Mouse (Mus musculus) ovary, adult 10 weeks (tissue): ENCODE measurements around the gene Lce1a2. TPM values are rescaled to one million over a fixed set of nuclear protein-coding genes. Genes with fewer than 3 reads are reported as not detected.

Experiments
- polyA plus RNA-seq: library from polyadenylated mRNA; stranded (reverse); fragments of 350-450 nt; fragmentation: Illumina TruSeq; extraction: RNeasy Lipid Tissue Mini Kit (QIAGEN cat#74804); gene quantifications from one replicate; pipeline ENCODE4 v1.2.3, GENCODE M21; 2014

Gene Lce1a2
- not detected for polyA plus RNA-seq

DNA sequence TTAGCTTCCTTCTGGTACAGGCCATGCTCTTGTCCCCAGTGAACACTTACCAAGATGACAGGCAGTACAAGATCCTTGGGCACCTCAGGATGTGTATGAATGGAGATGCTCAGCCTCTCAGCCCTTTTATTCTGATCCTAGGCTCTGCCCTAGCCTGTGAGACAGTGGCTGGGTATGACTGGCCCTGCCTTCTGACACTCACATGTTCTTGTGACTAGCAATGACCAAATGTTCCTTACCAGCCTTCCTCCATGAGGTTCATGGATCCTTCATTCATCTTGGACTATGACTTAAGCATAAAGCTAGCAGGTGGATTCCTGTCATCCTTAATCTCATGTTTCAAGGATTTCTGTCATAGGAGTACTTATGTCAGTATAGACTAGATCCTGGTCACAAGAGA, at the start of gene Lce1a2:
TSS of gene Lce1a2 (minus strand) at position 101 of the 400 bp plus-strand sequence.

DNA sequence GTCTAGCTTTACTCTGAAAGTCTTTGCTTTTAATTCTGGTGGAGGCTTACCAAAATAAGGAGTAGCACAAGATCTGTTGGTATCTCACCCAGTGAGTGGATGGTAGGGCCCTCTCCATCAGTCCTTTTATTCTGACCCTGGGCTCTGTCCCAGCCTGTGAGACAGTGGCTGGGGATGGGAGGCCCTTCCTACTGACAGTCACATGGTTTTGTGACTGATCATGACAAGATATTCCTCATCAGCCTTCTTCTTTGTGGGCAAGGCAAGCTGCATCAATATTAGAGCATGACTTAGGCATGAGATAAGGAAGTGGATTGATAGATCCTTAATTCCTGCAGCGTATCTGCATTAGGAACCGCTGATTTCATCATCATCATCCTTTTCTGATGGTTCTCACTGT, 38.9 kb upstream of the Lce1a2 start, which contains the start of gene Lce1e:
TSS of gene Lce1e (minus strand) at position 101 of the 400 bp plus-strand sequence.

DNA sequence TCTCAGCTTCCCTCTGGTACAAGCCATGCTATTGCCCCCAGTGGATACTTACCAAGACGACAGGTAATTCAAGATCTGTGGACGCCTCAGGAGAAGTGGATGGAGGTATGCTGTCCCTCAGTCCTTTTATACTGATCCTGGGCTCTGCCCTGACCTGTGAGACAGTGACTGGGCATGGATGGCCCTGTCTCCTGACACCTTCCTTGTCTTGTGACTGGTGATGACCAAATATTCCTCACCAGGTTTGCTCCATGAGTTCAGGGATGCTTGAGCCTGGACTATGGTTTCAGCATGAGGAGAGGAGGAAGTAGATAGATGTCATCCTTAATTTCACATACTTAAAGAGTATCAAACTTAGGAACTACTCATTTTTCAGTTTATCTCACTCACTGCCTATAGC, 17.0 kb upstream of the Lce1a2 start, which contains the start of gene Lce1d:
TSS of gene Lce1d (minus strand) at position 101 of the 400 bp plus-strand sequence.

DNA sequence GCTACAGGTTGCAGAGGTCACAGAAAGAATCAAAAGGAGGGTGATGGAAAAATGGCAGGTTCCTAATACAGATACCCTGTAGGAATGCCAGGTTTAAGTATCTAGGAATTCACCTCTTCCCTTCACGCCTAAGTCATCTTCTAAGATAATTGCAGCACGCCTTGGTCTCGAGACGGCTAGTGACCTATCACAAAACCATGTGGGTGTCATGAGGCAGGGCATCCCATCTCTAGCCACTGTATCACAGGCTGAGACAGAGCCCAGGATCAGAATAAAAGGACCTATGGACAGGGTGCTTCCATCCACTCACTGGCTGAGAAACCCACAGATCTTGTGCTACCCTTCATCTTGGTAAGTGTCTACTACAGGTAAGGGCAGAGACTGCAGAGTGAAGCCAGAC, 8.8 kb upstream of the Lce1a2 start, which contains the start of gene Lce1c:
TSS of gene Lce1c (plus strand) at position 301 of the 400 bp plus-strand sequence.

DNA sequence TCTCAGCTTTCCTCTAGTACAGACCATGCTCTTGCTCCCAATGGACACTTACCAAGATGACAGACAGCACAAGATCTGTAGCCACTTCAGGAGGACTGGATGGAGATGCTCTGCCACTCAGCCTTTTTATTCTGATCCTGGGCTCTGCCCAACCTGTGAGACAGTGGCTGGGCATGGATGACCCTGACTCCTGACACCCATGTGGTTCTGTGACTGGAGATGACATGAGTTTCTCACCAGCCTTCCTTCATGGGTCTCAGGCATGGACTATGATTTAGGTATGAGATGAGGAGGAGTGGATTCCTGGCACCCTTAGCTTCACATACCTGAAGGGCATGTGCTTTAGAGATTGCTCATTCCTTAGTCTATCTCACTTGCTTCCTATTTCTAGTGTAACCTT, 13.3 kb downstream of the Lce1a2 start, which contains the start of gene Lce1b:
TSS of gene Lce1b (minus strand) at position 101 of the 400 bp plus-strand sequence.

DNA sequence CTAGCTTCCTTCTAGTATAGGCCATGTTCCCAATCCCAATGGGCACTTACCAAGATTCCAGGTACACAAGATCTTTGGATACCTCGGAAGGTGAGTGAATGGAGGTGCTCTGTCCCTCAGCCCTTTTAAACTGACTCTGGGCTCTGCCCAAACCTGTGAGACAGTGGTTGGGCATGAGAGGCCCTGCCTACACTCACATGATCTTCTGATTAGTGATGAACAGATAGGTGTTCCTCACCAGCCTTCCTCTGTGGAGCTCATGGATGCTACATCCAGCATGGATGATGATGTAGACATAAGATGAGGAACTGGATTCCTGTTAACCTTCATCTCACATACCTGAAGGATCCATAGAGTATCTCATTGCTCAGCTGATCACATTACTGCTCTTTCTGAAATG, 21.9 kb downstream of the Lce1a2 start, which contains the start of gene Lce1a1:
TSS of gene Lce1a1 (minus strand) at position 101 of the 400 bp plus-strand sequence.

DNA sequence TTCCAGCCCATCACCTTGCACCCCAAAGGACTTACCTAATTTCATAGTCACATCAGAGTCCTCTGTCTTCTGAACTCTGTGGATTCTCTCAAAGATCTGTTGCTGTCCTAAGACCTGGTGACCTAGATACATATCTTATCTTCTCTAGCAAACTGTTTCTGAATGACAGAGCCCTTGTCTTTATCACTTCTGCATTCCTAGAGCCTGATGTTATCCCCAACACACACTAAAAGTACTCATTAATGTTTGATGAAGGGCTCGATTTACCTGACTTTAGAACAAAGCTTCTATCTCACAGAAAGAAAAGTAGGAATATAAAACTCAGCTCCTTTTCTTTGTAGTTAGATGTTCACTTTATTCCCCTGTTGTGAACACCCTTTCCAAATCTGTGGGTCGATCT, 48.6 kb downstream of the Lce1a2 start, which contains the start of gene Lce6a:
TSS of gene Lce6a (minus strand) at position 101 of the 400 bp plus-strand sequence.

Other genes with a start within 250 kb of the Lce1a2 start
- gene Gm9774, start 240.9 kb downstream of the Lce1a2 start, polyA plus RNA-seq: 5.8 TPM
- not detected for gene Sprr2k, start 237.7 kb downstream of the Lce1a2 start, polyA plus RNA-seq
- gene Sprr1b, start 231.5 kb downstream of the Lce1a2 start, polyA plus RNA-seq: not detected
- gene Sprr3, start 211.6 kb downstream of the Lce1a2 start, polyA plus RNA-seq: not detected
- gene Sprr1a, start 184.4 kb downstream of the Lce1a2 start, polyA plus RNA-seq: not detected
- gene Sprr4, start 169.8 kb downstream of the Lce1a2 start, polyA plus RNA-seq: not detected
- not detected for gene 2310046K23Rik, start 135.8 kb downstream of the Lce1a2 start, polyA plus RNA-seq
- gene Ivl, start 96.6 kb downstream of the Lce1a2 start, polyA plus RNA-seq: not detected
- not detected for gene Smcp, start 81.3 kb downstream of the Lce1a2 start, polyA plus RNA-seq
- not detected for gene 2210017I01Rik, start 62.8 kb downstream of the Lce1a2 start, polyA plus RNA-seq
- not detected for gene Lce6a, start 48.7 kb downstream of the Lce1a2 start, polyA plus RNA-seq
- not detected for gene Lce1a1, start 22.0 kb downstream of the Lce1a2 start, polyA plus RNA-seq
- gene Lce1b, start 13.4 kb downstream of the Lce1a2 start, polyA plus RNA-seq: not detected
- gene Lce1c, start 8.9 kb upstream of the Lce1a2 start, polyA plus RNA-seq: not detected
- gene Lce1d, start 16.9 kb upstream of the Lce1a2 start, polyA plus RNA-seq: not detected
- not detected for gene Lce1e, start 38.8 kb upstream of the Lce1a2 start, polyA plus RNA-seq
- not detected for gene Lce1f, start 50.0 kb upstream of the Lce1a2 start, polyA plus RNA-seq
- not detected for gene Gm38119, start 68.8 kb upstream of the Lce1a2 start, polyA plus RNA-seq
- not detected for gene Lce1g, start 82.0 kb upstream of the Lce1a2 start, polyA plus RNA-seq
- not detected for gene Lce1h, start 94.8 kb upstream of the Lce1a2 start, polyA plus RNA-seq
- not detected for gene Lce1i, start 108.6 kb upstream of the Lce1a2 start, polyA plus RNA-seq
- gene Lce1j, start 120.2 kb upstream of the Lce1a2 start, polyA plus RNA-seq: not detected
- not detected for gene Lce1k, start 137.6 kb upstream of the Lce1a2 start, polyA plus RNA-seq
- not detected for gene Kprp, start 156.9 kb upstream of the Lce1a2 start, polyA plus RNA-seq
- not detected for gene Lce1l, start 181.0 kb upstream of the Lce1a2 start, polyA plus RNA-seq
- gene 2310050C09Rik, start 199.9 kb upstream of the Lce1a2 start, polyA plus RNA-seq: not detected